Mouse (Mus musculus) intestine, embryonic 15.5 days (tissue): ENCODE results near the gene Gab1. TPM values are rescaled to one million over a fixed set of nuclear protein-coding genes. Genes with fewer than 3 reads are reported as not detected.

Experiments used
- ATAC-seq: fragments of 200-750 bp; cut with Nextera tagmentation; 2 replicates; pipeline ENCODE4 v1.8.0; 2017; ENCODE audit warnings: moderate TSS enrichment, moderate library complexity
- H3K27ac ChIP-seq: fragments of 300-500 bp; sonication (generic); 2 replicates; pipeline ENCODE4 v1.5.1; 2015; ENCODE audit warnings: mild to moderate bottlenecking, inconsistent platforms
- H3K27me3 ChIP-seq: fragments of 300-500 bp; sonication (generic); replicated peaks from 2 replicates; pipeline ENCODE4 v1.6.1; 2015; ENCODE audit warnings: inconsistent platforms
- H3K36me3 ChIP-seq: fragments of 300-500 bp; sonication (generic); 2 replicates; pipeline ENCODE4 v1.6.1; 2015; ENCODE audit warnings: inconsistent platforms
- H3K4me1 ChIP-seq: fragments of 300-500 bp; sonication (generic); replicated peaks from 2 replicates; pipeline ENCODE4 v1.6.1; 2015; ENCODE audit warnings: inconsistent platforms
- H3K4me2 ChIP-seq: fragments of 300-500 bp; sonication (generic); replicated peaks from 2 replicates; pipeline ENCODE4 v1.6.1; 2015; ENCODE audit warnings: mild to moderate bottlenecking, inconsistent platforms
- H3K4me3 ChIP-seq: fragments of 300-500 bp; sonication (generic); replicated peaks from 2 replicates; pipeline ENCODE4 v1.5.1; 2015; ENCODE audit warnings: inconsistent platforms
- H3K9ac ChIP-seq: fragments of 300-500 bp; sonication (generic); 2 replicates; pipeline ENCODE4 v1.6.1; 2015; ENCODE audit warnings: inconsistent platforms
- H3K9me3 ChIP-seq: fragments of 300-500 bp; sonication (generic); 2 replicates; pipeline ENCODE4 v1.6.1; 2016; ENCODE audit warnings: inconsistent platforms
- WGBS: fragments of 180-500 bp; shearing (Covaris S2); methylation state at CpG from one replicate; pipeline ENCODE4 v1.1.7; 2015; 5-methylcytosine and 5-hydroxymethylcytosine counted together
- polyA plus RNA-seq: library from polyadenylated mRNA; unstranded; fragments of >200 nt; fragmentation: Nextera tagmentation; extraction: Ambion mirVana; gene quantifications from 2 replicates; pipeline ENCODE4 v1.2.1, GENCODE M21; 2015

The Gab1 gene
- polyA plus RNA-seq, 1 experiment from 2014 or later: 14.3 TPM

DNA sequence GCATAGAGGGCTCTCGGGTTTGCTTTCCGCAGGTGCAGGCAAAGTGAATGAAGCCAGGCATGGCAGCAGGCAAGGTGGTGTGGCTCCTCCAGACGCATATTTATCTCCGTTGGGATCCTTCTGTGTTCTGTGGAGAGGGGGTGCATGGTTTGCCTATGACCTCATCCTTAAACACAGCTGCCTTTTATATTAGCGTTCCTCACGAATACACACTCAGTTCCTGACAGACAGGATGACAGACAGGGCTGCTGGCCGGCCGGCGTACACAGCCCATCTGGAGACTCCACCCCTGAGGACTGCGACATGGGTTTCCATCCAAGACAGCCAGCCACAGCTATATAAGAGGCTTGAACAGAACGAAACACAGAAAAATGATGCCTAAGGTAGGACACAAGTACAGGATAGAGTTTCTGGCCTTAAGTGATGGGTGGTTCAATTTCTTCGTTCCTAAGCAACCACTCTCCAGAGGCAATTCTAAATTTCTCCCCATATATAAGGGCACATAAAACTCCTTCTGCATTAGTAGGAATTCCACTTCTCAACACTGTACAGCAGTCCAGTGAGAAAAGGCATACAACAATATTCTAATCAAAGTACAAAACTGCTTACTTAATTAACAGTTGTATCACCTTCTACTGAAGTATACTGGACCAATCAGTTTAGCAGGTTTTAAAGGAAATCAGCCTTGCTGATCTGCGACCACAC is 66.1 kb downstream of the Gab1 start:
- H3K9me3 ChIP-seq: no peaks in the 10 kb centered on the region
- ATAC-seq: peak; percentile 55
- 0 out of 2 replicates have a peak overlapping the region, but pooled peaks have one; percentile 10 for H3K4me2 ChIP-seq
- H3K9ac ChIP-seq: no peak overlapping the region
- no peaks in the 10 kb centered on the region for H3K27me3 ChIP-seq
- 29% methylated on average over 13 of the region's 13 CpGs for WGBS
- H3K4me1 ChIP-seq: peaks cover 32% of the 10 kb centered on the region
- no peak overlapping the region; the same call in 1 of the 2 replicates for H3K27ac ChIP-seq
- no peak overlapping the region for H3K4me3 ChIP-seq
- H3K36me3 ChIP-seq: no peaks in the 10 kb centered on the region

DNA sequence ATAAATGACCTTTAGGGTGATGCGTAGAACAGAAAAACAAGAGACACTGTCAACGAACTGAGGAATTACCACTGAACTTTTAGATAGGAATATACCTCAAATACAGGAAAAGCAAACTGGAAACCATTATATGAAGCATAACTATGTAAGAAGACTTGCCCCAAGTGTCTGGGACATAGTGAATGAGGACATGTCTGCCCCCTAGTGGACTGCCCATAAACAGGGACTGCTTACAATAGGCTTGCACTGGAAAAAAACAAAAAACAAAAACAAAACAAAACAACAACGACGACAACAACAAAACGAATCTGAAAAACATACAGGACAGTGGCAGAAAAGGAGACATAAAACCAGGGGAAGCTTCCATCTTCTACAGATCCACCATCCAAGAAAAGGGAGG is 66.9 kb downstream of the Gab1 start:
- no peak overlapping the region for H3K27ac ChIP-seq
- H3K36me3 ChIP-seq: no peaks in the 10 kb centered on the region
- WGBS: 75% methylated on average over 5 of the region's 5 CpGs
- H3K27me3 ChIP-seq: no peaks in the 10 kb centered on the region
- no peak; the same call in 1 of the 2 replicates for ATAC-seq
- H3K4me3 ChIP-seq: no peak overlapping the region
- H3K9me3 ChIP-seq: no peaks in the 10 kb centered on the region
- no peak overlapping the region for H3K9ac ChIP-seq
- H3K4me2 ChIP-seq: no peak overlapping the region
- peaks cover 33% of the 10 kb centered on the region for H3K4me1 ChIP-seq

DNA sequence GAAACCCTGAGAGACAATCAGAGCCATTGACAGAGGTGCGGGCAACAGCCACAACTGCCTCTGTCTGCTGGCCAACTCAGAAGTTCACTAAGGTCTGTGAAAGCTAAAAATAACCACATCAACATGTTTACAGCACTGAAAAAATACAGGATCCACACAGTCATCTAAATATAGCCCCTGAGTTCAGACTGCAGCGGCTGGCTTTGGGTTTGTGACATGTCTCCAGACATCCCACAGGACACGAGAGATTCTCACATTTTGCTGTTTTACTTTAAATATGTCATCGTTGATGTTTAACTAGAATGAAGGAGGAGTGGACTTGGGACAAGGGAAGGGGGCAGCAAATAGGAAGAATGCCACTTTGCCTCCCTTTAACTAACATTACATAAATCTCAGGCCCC is 68.7 kb downstream of the Gab1 start:
- no peak for ATAC-seq
- no peak overlapping the region for H3K4me3 ChIP-seq
- H3K27me3 ChIP-seq: no peaks in the 10 kb centered on the region
- peaks cover 34% of the 10 kb centered on the region for H3K4me1 ChIP-seq
- no peak overlapping the region for H3K9ac ChIP-seq
- no peak overlapping the region for H3K4me2 ChIP-seq
- H3K9me3 ChIP-seq: no peaks in the 10 kb centered on the region
- peak overlapping the region; percentile 59 for H3K27ac ChIP-seq
- 29% methylated on average over 4 of the region's 4 CpGs for WGBS
- no peaks in the 10 kb centered on the region for H3K36me3 ChIP-seq

DNA sequence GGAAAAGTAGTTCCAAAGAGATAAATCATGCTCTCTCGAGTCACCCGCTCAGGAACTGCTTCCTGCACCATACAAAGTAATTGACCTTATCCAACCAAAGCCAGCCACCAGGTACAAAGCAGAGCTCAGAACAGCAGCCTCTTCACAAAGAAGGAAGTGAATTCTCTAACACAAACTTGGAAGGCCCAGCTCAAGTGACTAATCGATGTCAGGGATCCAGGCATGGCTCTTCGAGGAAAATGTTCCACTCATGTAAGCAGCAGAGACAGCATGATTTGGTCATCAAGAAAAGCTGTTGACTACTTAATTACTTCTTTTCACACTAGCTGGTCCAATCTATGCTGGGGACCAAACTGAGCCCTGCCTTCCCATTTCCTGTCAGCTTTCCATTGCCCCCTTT is 69.4 kb downstream of the Gab1 start:
- Histone ChIP-seq H3K27me3 (no peaks in the 10 kb centered on the region), H3K4me1 (peaks cover 34% of the 10 kb centered on the region), H3K4me3 (no peak overlapping the region), H3K4me2 (no peak overlapping the region), H3K36me3 (no peaks in the 10 kb centered on the region), H3K27ac (peak overlapping the region; percentile 59), H3K9ac (no peak overlapping the region), H3K9me3 (no peaks in the 10 kb centered on the region)
- no peak for ATAC-seq
- WGBS: 36% methylated on average over 4 of the region's 4 CpGs

DNA sequence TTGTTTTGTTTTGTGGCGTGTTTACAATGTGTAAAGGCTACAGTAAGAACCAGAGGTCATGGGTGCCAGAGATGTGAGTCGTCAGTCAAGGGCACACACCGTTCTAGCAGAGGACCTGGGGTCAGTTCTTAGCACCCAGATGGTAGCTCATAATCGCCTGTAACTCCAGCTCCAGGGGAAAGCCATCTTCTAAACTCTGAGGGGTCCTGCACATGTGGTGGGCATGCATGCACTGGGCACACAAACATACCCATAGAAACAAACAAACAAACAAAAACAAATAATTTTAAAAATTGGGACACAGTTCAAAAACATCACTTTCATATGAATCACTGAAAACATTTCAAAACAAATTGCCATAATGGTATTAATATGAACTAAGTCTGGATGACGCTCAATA is 69.9 kb downstream of the Gab1 start:
- H3K4me1 ChIP-seq: peaks cover 34% of the 10 kb centered on the region
- no peak overlapping the region for H3K9ac ChIP-seq
- ATAC-seq: no peak
- H3K9me3 ChIP-seq: no peaks in the 10 kb centered on the region
- H3K36me3 ChIP-seq: no peaks in the 10 kb centered on the region
- no peak overlapping the region for H3K4me2 ChIP-seq
- H3K4me3 ChIP-seq: no peak overlapping the region
- 0 out of 2 replicates have a peak overlapping the region, but pooled peaks have one; percentile 59 for H3K27ac ChIP-seq
- H3K27me3 ChIP-seq: no peaks in the 10 kb centered on the region
- 87% methylated on average over 5 of the region's 5 CpGs for WGBS

DNA sequence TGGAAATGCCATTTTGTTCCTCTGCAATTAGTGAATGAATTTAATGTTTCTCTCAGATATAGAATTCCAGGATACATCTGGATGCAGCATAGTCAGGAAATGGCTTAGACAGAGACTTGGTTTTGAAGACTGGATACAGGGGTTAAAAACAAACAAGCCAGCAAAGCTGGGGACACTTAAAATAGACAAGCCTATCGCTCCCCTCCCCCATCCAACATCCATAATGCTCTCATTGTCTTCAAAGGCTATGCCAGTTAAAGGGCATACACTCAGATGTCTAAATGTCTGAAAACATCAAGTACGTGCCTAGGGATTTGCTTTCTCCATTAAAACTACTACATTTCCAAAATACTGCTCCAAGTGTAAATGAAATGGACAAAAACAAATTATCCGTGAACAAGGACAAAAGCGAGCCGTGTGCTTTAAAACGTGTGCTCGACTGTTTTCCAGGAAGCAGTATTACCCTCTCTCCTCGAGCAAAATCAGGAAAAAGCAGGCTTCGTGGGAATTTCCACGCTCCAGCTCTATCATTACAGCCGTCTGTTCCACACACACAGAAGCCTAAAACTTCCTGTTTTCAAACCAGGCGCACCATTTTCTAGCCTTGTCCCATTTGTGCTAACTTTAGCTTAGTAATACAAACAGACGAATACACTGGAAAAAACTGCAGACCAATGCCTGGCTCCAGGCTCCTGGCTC is 72.4 kb downstream of the Gab1 start:
- peak overlapping the region; percentile 46 for H3K27ac ChIP-seq
- H3K27me3 ChIP-seq: no peaks in the 10 kb centered on the region
- no peak overlapping the region for H3K9ac ChIP-seq
- ATAC-seq: no peak
- no peak overlapping the region for H3K4me3 ChIP-seq
- no peaks in the 10 kb centered on the region for H3K36me3 ChIP-seq
- peaks cover 21% of the 10 kb centered on the region; the same call in 1 of the 2 replicates for H3K4me1 ChIP-seq
- H3K9me3 ChIP-seq: no peaks in the 10 kb centered on the region
- H3K4me2 ChIP-seq: peak overlapping the region; percentile 15; the same call in 1 of the 2 replicates
- WGBS: 49% methylated on average over 13 of the region's 13 CpGs

DNA sequence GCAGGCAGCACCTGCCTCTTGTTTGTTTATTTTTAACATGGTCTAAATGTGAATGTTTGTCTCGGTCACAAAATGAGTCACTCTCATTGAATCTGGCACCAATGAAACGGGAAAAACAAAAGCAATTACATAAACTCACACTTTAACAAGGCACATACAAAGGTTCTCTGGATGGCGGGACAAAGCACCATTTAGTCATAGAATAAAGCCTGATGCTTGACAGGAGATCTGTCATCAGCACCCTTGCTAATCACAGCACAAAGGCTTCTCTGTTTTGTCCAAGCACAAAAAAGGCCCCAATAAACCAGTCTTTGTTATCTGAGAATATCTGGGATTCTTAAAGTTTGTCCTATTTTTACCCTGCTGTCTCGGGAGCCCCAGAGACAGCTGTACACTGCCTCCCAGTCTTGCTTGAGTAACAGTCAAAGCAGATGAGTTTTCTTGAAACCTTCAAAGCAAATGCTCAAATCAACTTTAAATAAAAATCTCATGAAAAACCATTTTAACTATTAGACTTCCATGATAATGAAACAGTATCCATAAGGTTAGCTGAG is 76.2 kb downstream of the Gab1 start:
- H3K27ac ChIP-seq: no peak overlapping the region
- WGBS: 62% methylated on average over 4 of the region's 4 CpGs

DNA sequence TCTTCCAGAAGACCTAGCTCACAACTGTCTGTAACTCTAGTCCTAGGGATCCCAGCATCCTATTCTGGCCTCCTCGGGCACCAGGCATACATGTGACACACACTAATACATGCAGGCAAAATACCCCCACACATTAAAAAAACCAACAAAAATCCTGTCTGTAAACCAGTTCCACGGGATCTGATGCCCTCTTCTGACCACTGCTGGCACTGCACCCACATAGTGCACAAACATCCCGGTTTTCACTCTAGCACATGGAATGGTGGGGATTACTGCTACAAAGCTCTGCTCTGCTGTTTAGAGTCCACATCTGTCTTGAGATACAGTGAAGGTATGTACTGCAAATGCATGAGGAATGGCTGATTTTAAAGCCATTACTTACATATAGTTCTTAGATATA is 81.5 kb downstream of the Gab1 start:
- WGBS: 93% methylated on average over 3 of the region's 3 CpGs
- Histone ChIP-seq H3K27ac (no peak overlapping the region), H3K36me3 (no peaks in the 10 kb centered on the region)

More for the DNA sequence above, 76.2 kb downstream of the Gab1 start:
- H3K27me3 ChIP-seq: no peaks in the 10 kb centered on the region
- H3K4me3 ChIP-seq: no peak overlapping the region
- H3K9me3 ChIP-seq: no peaks in the 10 kb centered on the region
- no peak overlapping the region for H3K9ac ChIP-seq
- H3K4me2 ChIP-seq: no peak overlapping the region
- H3K36me3 ChIP-seq: no peaks in the 10 kb centered on the region
- 0 out of 2 replicates have a peak, but pooled peaks cover 10% of the 10 kb centered on the region for H3K4me1 ChIP-seq
- no peak for ATAC-seq

DNA sequence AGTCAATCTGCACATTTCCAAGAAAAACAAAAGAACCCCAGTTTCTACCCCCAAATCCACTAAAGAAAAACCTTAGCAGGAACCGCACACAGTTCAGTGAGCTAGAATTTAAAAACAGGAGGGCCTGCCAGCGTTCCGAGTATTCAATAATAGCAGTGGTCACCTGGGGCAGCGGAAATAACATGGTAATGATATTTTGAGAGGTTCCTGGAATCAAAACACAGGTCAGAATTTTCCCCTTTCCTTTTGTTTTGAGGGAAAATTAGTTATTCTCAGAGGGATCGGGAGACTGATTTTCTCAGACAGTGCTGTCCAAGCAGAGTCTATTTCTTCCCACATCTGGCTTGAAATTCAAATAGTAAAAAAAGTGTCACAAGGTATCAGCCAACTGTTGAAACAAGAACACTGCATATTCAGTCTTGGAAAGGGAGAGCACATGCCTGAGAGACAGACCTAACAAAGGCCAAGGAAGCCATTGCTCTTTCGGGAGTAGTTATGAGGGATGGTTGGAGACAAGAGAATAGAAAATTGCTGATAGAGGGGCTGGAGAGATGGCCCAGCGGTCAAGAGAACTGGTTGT is 82.0 kb downstream of the Gab1 start:
- H3K36me3 ChIP-seq: no peaks in the 10 kb centered on the region
- H3K9ac ChIP-seq: no peak overlapping the region
- no peaks in the 10 kb centered on the region for H3K27me3 ChIP-seq
- H3K4me1 ChIP-seq: no peaks in the 10 kb centered on the region; the same call in 1 of the 2 replicates
- no peak overlapping the region for H3K4me3 ChIP-seq
- no peak overlapping the region for H3K27ac ChIP-seq
- 85% methylated on average over 7 of the region's 7 CpGs for WGBS
- ATAC-seq: no peak
- H3K4me2 ChIP-seq: no peak overlapping the region
- H3K9me3 ChIP-seq: no peaks in the 10 kb centered on the region

More for the DNA sequence above, 81.5 kb downstream of the Gab1 start:
- Histone ChIP-seq H3K4me1 (no peaks in the 10 kb centered on the region; the same call in 1 of the 2 replicates), H3K4me2 (no peak overlapping the region), H3K9me3 (no peaks in the 10 kb centered on the region), H3K4me3 (no peak overlapping the region), H3K27me3 (no peaks in the 10 kb centered on the region), H3K9ac (no peak overlapping the region)
- ATAC-seq: no peak

DNA sequence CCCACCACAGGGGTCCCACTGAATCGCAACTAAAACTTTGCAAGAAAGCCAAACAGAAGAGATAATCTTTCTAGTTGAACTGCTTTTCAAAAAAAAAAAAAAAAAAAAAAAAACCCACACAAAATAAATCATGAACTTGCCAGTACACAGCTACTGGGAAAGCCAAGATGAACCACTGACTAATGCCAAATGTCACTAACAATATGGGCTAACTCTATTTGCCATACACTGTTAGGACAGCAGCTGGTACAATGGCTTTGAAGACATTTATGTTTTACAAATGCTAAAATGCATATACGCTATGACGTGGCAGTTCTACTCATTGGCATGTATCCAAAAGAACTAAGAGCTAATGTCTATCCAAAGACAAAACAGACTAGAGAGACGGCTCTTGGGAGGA is 84.2 kb downstream of the Gab1 start:
- no peak for ATAC-seq
- Histone ChIP-seq H3K4me2 (no peak overlapping the region), H3K27ac (no peak overlapping the region), H3K27me3 (no peaks in the 10 kb centered on the region), H3K9me3 (no peaks in the 10 kb centered on the region), H3K4me1 (no peaks in the 10 kb centered on the region; the same call in 1 of the 2 replicates), H3K4me3 (no peak overlapping the region), H3K9ac (no peak overlapping the region), H3K36me3 (no peaks in the 10 kb centered on the region)
- 61% methylated on average over 4 of the region's 4 CpGs for WGBS

DNA sequence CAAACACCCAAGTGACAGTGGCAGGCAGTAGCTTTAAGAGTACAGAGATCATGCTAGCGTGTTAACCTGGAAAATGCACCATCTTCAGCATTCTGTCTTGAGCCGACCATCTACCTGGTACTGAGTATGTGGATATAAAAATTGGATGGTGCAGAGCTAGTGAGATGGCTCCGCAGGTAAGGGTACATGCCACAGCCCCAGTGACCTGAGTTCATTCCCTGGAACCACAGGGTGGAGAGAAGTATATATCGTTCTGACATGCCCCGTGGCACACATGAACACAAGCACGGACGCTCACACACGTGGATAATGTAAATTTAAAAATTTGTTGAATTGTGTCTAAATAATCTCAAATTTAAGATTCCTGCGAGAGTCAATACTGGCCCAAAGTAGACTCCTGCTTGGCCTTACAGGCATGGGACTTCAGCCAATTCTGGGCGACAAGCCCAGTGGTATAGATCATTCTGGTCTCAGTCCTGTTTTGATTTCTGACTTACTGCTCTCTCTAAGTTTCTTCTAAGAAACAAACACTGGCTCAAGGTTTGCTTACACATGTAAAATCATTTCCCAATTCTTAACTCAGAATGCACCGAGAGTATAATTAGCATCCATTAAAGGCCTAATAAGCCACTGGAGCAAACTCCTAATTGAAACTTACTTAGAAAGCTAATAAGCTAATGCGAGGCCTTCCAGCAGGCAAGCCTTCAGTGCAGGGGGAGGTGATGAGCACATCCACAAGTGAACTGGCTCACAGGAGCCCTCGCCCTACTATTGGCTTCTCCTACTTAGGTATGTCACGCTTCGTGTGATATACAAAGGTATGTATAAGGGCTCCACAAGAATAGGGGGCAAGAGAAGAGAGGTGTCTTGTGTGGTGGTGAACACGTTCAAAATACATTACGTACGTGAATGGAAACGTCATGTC is 85.5 kb downstream of the Gab1 start:
- WGBS: 85% methylated on average over 19 of the region's 19 CpGs
- ATAC-seq: no peak
- H3K4me2 ChIP-seq: no peak overlapping the region
- no peak overlapping the region for H3K9ac ChIP-seq
- no peak overlapping the region for H3K4me3 ChIP-seq
- no peaks in the 10 kb centered on the region for H3K27me3 ChIP-seq
- no peaks in the 10 kb centered on the region; the same call in 1 of the 2 replicates for H3K4me1 ChIP-seq
- no peak overlapping the region for H3K27ac ChIP-seq
- no peaks in the 10 kb centered on the region for H3K9me3 ChIP-seq
- H3K36me3 ChIP-seq: 0 out of 2 replicates have a peak, but pooled peaks cover 3% of the 10 kb centered on the region
